Mouse (Mus musculus): ENCODE measurements around the gene Tnni3k. TPM values are rescaled to one million over a fixed set of nuclear protein-coding genes. Genes with fewer than 3 reads are reported as not detected.
"Not testable (repeated sequence)": the region's sequence is repeated elsewhere in the genome, so short reads cannot be mapped to it uniquely, and the experiment has no call there.

The Tnni3k gene
- total RNA-seq, 4 experiments from 2014 or later = 0.12 to 0.49 (median 0.27) TPM

GRCm38 (mm10) chr3:154834373-154834772, 220.8 kb downstream of the Tnni3k start:
- DNase-seq (ENCODE audit: low spot score in 2 of 2) = no peak

GRCm38 (mm10) chr3:154825739-154826138, 229.5 kb downstream of the Tnni3k start:
- peak; percentile 46 to 49 for DNase-seq (ENCODE audit: low spot score in 2 of 2)

- DNase-seq (ENCODE audit: low spot score in 2 of 2) = no peak
These were observed 230.5 kb downstream of the Tnni3k start for GRCm38 (mm10) chr3:154824713-154825112.

- not testable (repeated sequence) for DNase-seq (ENCODE audit: low spot score in 2 of 2)
These were observed 235.5 kb downstream of the Tnni3k start for GRCm38 (mm10) chr3:154819684-154820083.

GRCm38 (mm10) chr3:154817732-154818131, 237.5 kb downstream of the Tnni3k start:
- DNase-seq (ENCODE audit: low spot score in 2 of 2) = peak; percentile 68 to 83

- peak in 1 of 2 experiments; percentile 56 for DNase-seq (ENCODE audit: low spot score in 2 of 2)
These were observed 238.2 kb downstream of the Tnni3k start for GRCm38 (mm10) chr3:154816801-154817625.

GRCm38 (mm10) chr3:154816231-154816630, 239.0 kb downstream of the Tnni3k start:
- DNase-seq (ENCODE audit: low spot score in 2 of 2) = no peak

- DNase-seq (ENCODE audit: low spot score in 2 of 2) = no peak
These were observed 239.6 kb downstream of the Tnni3k start for GRCm38 (mm10) chr3:154815606-154816005.

GRCm38 (mm10) chr3:154812893-154813292, 242.3 kb downstream of the Tnni3k start:
- no peak for DNase-seq (ENCODE audit: low spot score in 2 of 2)

- DNase-seq (ENCODE audit: low spot score in 2 of 2) = no peak
These were observed 243.4 kb downstream of the Tnni3k start for GRCm38 (mm10) chr3:154811833-154812232.

- DNase-seq (ENCODE audit: low spot score in 2 of 2) = no peak
These were observed 243.9 kb downstream of the Tnni3k start for GRCm38 (mm10) chr3:154811281-154811680.

- no peak for DNase-seq (ENCODE audit: low spot score in 2 of 2)
These were observed 244.8 kb downstream of the Tnni3k start for GRCm38 (mm10) chr3:154810273-154810870.

- DNase-seq (ENCODE audit: low spot score in 2 of 2) = peak; percentile 75 to 81
These were observed 248.6 kb downstream of the Tnni3k start for GRCm38 (mm10) chr3:154806626-154807025.

GRCm38 (mm10) chr3:154800888-154801429, 254.2 kb downstream of the Tnni3k start:
- DNase-seq (ENCODE audit: low spot score in 2 of 2) = no peak

- no peak for DNase-seq (ENCODE audit: low spot score in 2 of 2)
These were observed 254.8 kb downstream of the Tnni3k start for GRCm38 (mm10) chr3:154800454-154800853.

- DNase-seq (ENCODE audit: low spot score in 2 of 2) = no peak
These were observed 256.4 kb downstream of the Tnni3k start for GRCm38 (mm10) chr3:154798806-154799205.

GRCm38 (mm10) chr3:154793571-154793970, 261.6 kb downstream of the Tnni3k start:
- DNase-seq (ENCODE audit: low spot score in 2 of 2) = no peak

- DNase-seq (ENCODE audit: low spot score in 2 of 2) = no peak
These were observed 267.6 kb downstream of the Tnni3k start for GRCm38 (mm10) chr3:154787611-154788010.

GRCm38 (mm10) chr3:154786354-154786753, 268.9 kb downstream of the Tnni3k start:
- DNase-seq (ENCODE audit: low spot score in 2 of 2) = no peak

GRCm38 (mm10) chr3:154778836-154779595, 276.2 kb downstream of the Tnni3k start:
- no peak for DNase-seq (ENCODE audit: low spot score in 2 of 2)

- no peak for DNase-seq (ENCODE audit: low spot score in 2 of 2)
These were observed 283.6 kb downstream of the Tnni3k start for GRCm38 (mm10) chr3:154771651-154772050.

- no peak for DNase-seq (ENCODE audit: low spot score in 2 of 2)
These were observed 288.9 kb downstream of the Tnni3k start for GRCm38 (mm10) chr3:154766321-154766720.
